Mouse (Mus musculus): ENCODE data around the gene Mark1.

The Mark1 gene

DNA sequence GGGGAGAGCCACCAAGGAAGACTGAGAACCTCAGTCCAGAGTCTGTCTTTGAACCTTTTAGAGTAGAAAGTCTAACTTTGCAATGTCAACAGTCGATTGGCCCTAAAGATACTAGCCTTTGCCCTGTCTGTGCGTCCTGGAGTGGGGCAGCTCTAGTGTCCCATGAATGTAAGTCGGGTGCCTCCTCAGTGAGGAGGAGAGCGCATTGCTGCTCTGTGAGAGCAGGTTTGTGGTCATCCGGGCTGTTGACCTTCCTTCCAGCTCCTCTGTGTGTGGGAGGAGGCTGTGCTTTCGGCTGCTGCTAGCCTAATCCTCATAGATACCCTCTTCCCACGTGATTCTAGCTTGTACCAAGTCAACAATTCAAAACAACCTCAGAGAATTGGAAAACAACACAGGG is 148.2 kb downstream of the Mark1 start:
- no peak for DNase-seq (ENCODE audit: low read depth)

DNA sequence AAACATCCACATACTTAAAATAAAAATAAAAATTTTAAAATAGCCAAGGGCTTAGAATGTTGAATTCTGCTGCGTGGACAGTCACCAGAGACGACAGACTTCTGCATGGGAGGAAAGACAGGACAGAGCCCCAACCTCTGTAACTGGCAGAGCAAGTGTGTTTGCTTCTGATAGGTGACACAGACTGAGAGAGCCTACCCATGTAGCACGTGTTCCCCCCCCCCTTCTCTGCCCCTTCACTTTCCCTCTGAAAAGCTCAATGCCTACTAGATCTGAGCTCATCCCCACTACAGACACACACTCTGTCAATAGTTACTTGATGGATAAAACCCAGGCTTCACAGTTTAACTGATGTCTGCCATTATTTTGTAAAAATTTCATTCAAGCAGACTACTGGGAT is 152.4 kb downstream of the Mark1 start:
- no peak for DNase-seq (ENCODE audit: low read depth)
